Mouse (Mus musculus) activated CD4-positive, CD25-positive, alpha-beta regulatory T cell (primary cell): ENCODE results near the gene Tecpr1. TPM values are rescaled to one million over a fixed set of nuclear protein-coding genes. Genes with fewer than 3 reads are reported as not detected.

Experiments
- polyA plus RNA-seq, 2 experiments: library from polyadenylated mRNA; unstranded; fragments of 100-300 nt; shearing (Covaris generic); gene quantifications; one replicate each; pipeline ENCODE4 v1.2.1; 2017

Gene Tecpr1
- 100 to 1,000 TPM; 131 to 160 TPM for polyA plus RNA-seq

DNA sequence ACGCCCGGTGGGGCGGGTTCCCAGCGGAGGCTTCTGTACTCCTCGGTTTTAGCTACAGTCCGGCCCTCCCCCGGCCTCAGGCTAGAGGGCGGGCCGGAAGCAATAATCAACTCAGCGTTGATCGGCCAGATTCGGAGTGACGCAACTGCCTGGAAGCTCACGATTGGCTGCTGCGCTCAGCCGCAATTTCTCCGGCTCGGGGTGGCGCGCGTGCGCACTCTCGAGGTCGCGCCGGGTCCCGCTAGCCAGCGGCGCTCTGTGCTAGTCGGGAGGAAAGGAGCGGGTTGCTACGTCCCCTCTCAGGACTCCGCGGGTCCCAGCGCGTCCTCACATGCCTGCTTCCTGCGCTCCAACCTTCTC, at the start of gene Tecpr1:
Gene Tecpr1 (minus strand): TSS at position 113 of the 360 bp plus-strand sequence.

DNA sequence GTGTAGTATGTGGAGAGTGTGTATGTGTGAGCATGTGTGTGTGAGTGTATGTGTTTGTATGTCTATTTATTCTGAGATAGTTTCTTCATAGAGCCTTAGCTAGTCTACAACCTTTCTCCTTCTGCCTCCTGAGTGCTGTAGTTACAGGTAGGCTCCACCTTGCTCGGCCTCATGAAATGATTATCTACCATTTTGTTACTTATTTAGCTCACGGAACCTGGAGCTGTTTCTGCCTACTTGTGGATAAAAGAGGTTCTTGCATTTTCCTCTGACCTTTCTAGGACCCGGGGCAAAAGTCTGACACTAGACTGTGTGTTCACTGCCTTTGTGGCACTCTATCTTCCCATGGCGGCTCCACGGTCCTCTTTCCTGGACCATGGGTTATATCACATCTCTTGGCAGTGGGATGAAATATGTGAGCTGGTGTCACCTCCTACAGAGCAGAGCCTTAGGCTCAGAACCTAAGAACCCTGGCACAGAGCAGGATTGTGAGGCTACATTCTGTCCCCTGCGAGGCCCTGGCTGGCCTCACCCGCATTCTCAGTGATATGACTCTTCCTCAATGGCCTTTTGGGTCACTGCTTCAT, 20.6 kb upstream of the Tecpr1 start, which contains the start of gene Bri3:
Gene Bri3 (plus strand): TSS at position 537 of the 587 bp plus-strand sequence.

DNA sequence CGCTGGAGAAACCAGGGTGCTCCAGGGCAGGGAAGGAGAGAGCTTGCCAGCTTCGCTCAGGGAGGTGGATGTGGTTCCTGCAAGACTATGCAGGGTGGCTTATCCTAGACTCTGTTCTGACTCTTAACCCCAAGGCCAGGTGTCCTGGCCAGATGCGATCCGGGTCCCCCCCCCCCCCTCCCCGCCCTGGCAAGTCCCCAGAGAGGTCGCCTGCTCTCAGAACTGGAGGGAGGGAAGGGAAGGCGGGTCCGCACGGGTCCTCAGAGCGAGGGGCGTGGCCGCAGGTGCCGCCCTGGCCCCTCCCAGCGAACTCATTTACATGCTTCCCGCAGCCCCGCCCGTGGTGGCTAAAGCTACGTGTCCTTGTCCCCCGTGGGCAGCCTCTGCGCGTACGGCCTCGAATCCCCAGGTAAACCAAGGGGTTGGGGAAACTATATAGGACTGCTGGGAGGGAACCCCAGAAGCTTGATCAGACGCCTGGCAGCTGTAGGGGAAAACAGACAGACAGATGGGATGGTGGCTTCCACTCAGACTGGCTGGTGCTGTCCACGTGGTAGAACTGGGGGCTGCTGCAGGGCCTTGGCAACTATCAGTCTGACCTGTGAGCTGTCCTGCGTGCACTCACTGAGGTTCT, 33.3 kb downstream of the Tecpr1 start, which contains the start of gene Bhlha15:
Gene Bhlha15 (plus strand): TSS at position 337 of the 634 bp plus-strand sequence.

Other genes with a start within 250 kb of the Tecpr1 start
- gene Ccz1, start 208.7 kb downstream of the Tecpr1 start, polyA plus RNA-seq = 10 to 100 TPM; 79.7 to 87.8 TPM
- gene Ocm, start 196.9 kb downstream of the Tecpr1 start, polyA plus RNA-seq = not detected
- gene Lmtk2, start 123.2 kb downstream of the Tecpr1 start, polyA plus RNA-seq = 10 to 100 TPM in 1 of 2 experiments, 1 to 10 TPM in 1; 6.1 to 12.4 TPM
- gene Bhlha15, start 33.3 kb downstream of the Tecpr1 start, polyA plus RNA-seq = under 1 TPM in 1 of 2 experiments, not detected in 1; 0.41 TPM
- gene Bri3, start 20.8 kb upstream of the Tecpr1 start, polyA plus RNA-seq = 1 to 10 TPM; 5.4 to 9.3 TPM
- gene Baiap2l1, start 134.5 kb upstream of the Tecpr1 start, polyA plus RNA-seq = under 1 TPM; 0.56 to 0.88 TPM